Comparison of ENCODE assay signal across 13 mouse cellular contexts in genomic region chr10:67610689-67611088, GRCm38 (mm10).
DNase-seq lines count a peak whose midpoint lies in the region; ATAC-seq and TF ChIP-seq lines count a peak whose summit lies in the region.
"Had no signal": no experiment of that assay in that cellular context is flagged by ENCODE, and none has a peak within 500 bp of the region (broad histone marks: within the 10 kb centered on the region; RNA-seq: fewer than 3 reads in every experiment).

No protein-coding gene starts in this region.

- H3K4me2 ChIP-seq in myocyte (ENCODE audit: low read depth): peak overlapping the region; percentile 53
- H3K4me2 ChIP-seq in heart, embryonic 11.5 days: no peak overlapping the region
- H3K4me2 ChIP-seq: lung, embryonic 15.5 days; midbrain, embryonic 11.5 days; neural tube, embryonic 12.5 days had no signal

- H3K27ac ChIP-seq in heart, embryonic 11.5 days (ENCODE audit: low read depth, low read length): no peak overlapping the region
- H3K27ac ChIP-seq: embryonic facial prominence, embryonic 10.5 days; kidney, postnatal 0 days; lung, embryonic 15.5 days; neural tube, embryonic 12.5 days had no signal

- no peak for TF ChIP-seq POLR2A in myocyte (IDR thresholded peaks at IDR 0.05; ENCODE audit: insufficient read length, low read depth)

- ATAC-seq in CD4-positive, CD25-positive, alpha-beta regulatory T cell, adult 4 months: peak; percentile 92
- ATAC-seq in heart, embryonic 11.5 days (replicated peaks; ENCODE audit: insufficient number of reproducible peaks, low FRiP score, low TSS enrichment): no peak

- peak; percentile 30 for DNase-seq in c-Kit-positive CD71-negative TER-119-negative erythroid progenitor cells, embryonic 14.5 days (ENCODE audit: low read depth)
- peak; percentile 22 for DNase-seq in thymus, postnatal 4 days
- no peak for DNase-seq in adipocyte (ENCODE audit: low spot score)
- no peak for DNase-seq in embryo, embryonic 9.5 days (ENCODE audit: extremely low spot score)
- DNase-seq: cerebellum, adult 9-10 months had no signal

- no peak overlapping the region for H3K9ac ChIP-seq in heart, embryonic 11.5 days (ENCODE audit: low read depth, low read length)
- H3K9ac ChIP-seq: lung, embryonic 15.5 days; neural tube, embryonic 12.5 days had no signal

- no peak overlapping the region for H3K4me3 ChIP-seq in myocyte
- H3K4me3 ChIP-seq in heart, embryonic 11.5 days (ENCODE audit: low read depth, low read length): no peak overlapping the region
- H3K4me3 ChIP-seq: embryonic facial prominence, embryonic 10.5 days; lung, embryonic 15.5 days; neural tube, embryonic 12.5 days had no signal

- H3K4me1 ChIP-seq in heart, embryonic 11.5 days (ENCODE audit: control insufficient read depth, insufficient read depth, low read length): no peaks in the 10 kb centered on the region
- H3K4me1 ChIP-seq: embryonic facial prominence, embryonic 10.5 days; neural tube, embryonic 12.5 days had no signal

- H3K36me3 ChIP-seq in myocyte (ENCODE audit: control insufficient read depth, insufficient read depth): no peaks in the 10 kb centered on the region
- H3K36me3 ChIP-seq in heart, embryonic 11.5 days (ENCODE audit: control insufficient read depth, insufficient read depth, low read length): no peaks in the 10 kb centered on the region
- H3K36me3 ChIP-seq: embryonic facial prominence, embryonic 10.5 days; lung, embryonic 15.5 days; neural tube, embryonic 12.5 days had no signal

- H3K27me3 ChIP-seq in myocyte (ENCODE audit: control insufficient read depth, insufficient read depth, insufficient read length): no peaks in the 10 kb centered on the region
- H3K27me3 ChIP-seq in heart, embryonic 11.5 days (ENCODE audit: control insufficient read depth, insufficient read depth, low read length): no peaks in the 10 kb centered on the region
- H3K27me3 ChIP-seq: lung, embryonic 15.5 days; neural tube, embryonic 12.5 days had no signal

- H3ac ChIP-seq in myocyte (ENCODE audit: control insufficient read depth, insufficient read length): no peak overlapping the region

- no peaks in the 10 kb centered on the region for H3K9me3 ChIP-seq in heart, embryonic 11.5 days (replicated peaks; ENCODE audit: control insufficient read depth, low read length)
- H3K9me3 ChIP-seq: embryonic facial prominence, embryonic 10.5 days; lung, embryonic 15.5 days; neural tube, embryonic 12.5 days had no signal

- 78% methylated on average over 6 of the region's 6 CpGs for WGBS in heart, embryonic 11.5 days (ENCODE audit: insufficient replicate concordance)

- H3K79me2 ChIP-seq in myocyte (ENCODE audit: control insufficient read depth, insufficient read depth): no peaks in the 10 kb centered on the region

TF ChIP-seq in myocyte, 11 proteins besides CTCF, POLR2A, EP300 and RAD21:
- TF ChIP-seq MYOD1 (IDR thresholded peaks at IDR 0.05; ENCODE audit: control insufficient read depth in 1 of 3, insufficient read length in 2 of 3, low read depth in 2 of 3) (peak in 2 of 3 experiments; percentile 48 to 52), SRF (IDR thresholded peaks at IDR 0.05; ENCODE audit: control insufficient read depth, insufficient read length, low read depth) (no peak), USF1 (IDR thresholded peaks at IDR 0.05; ENCODE audit: low read depth) (no peak), TCF3 (IDR thresholded peaks at IDR 0.05; ENCODE audit: insufficient read length, low read depth) (no peak), MAX (IDR thresholded peaks at IDR 0.05; ENCODE audit: low read depth) (no peak), REST (IDR thresholded peaks at IDR 0.05; ENCODE audit: insufficient read depth, insufficient read length) (no peak), TCF12 (IDR thresholded peaks at IDR 0.05; ENCODE audit: insufficient read depth, poor library complexity, severe bottlenecking) (no peak), CEBPB (IDR thresholded peaks at IDR 0.05; ENCODE audit: insufficient read depth, poor library complexity, severe bottlenecking) (0 out of 2 replicates have a peak, but pooled peaks have one; percentile 14), POLR2AphosphoS2 (IDR thresholded peaks at IDR 0.05; ENCODE audit: insufficient read length, low read depth) (no peak), E2F4 (IDR thresholded peaks at IDR 0.05; ENCODE audit: insufficient read depth) (no peak), MYOG (IDR thresholded peaks at IDR 0.05; ENCODE audit: control insufficient read depth in 1 of 3, insufficient read depth in 1 of 3, insufficient read length in 2 of 3, low read depth in 2 of 3) (no peak)

Comparison
In these comparisons a context has a peak if more than half of its experiments do, and no peak if none do; other contexts are left out.
1. DNase-seq: peak in c-Kit-positive CD71-negative TER-119-negative erythroid progenitor cells, embryonic 14.5 days (single experiment) and thymus, postnatal 4 days (single experiment); none in adipocyte (single experiment) and embryo, embryonic 9.5 days (single experiment).